Mouse (Mus musculus) thymus, postnatal 25 days (tissue): Measurements from ENCODE around the gene Exo1.

Experiments used
- DNase-seq: peaks from one replicate; pipeline ENCODE4 v3.0.0; 2022

Exo1 gene

DNA sequence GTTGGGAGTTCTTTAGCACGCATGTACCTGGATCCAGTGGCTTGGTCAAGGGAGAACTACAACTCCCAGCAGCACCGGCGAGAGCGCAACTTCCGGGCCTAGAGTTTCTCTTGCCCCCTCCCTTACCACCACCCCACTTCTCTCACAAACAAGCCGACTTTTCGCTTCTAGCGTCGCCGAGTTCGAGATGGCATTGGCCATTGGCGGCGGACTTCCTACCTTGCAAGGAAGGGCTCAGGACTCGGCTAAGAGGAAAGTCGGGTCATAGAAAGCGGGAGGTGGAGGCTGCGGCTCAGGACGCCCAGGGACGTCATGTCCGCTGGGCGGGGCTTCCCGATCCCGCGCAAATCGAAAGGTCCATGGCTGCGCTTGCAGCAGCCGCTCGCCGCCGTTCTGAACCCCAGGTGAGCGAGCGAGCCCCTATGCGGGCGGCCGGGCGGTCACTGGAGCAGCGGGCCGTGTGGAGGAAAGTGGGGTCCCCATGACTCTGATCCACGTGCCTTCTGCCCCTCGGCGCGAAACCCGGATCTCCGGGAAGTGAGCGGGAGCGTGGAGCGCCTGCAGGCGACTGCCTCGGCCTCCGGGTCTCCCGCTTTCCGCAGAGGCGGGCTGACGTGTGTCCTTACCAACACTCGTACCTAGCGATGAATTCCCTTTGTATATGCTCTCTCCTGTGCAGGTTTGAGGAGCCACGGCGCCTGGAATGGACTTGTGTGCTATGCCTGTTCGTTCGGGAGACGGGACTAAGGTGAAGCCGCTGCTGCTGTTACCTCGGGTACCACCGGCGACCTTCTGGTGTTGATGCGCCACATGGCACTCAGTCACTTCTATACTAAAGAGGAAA lies at the start of gene Exo1:
Gene Exo1 (plus strand): TSS at position 129 of the 844 bp plus-strand sequence.
- peak; percentile 91 for DNase-seq

DNA sequence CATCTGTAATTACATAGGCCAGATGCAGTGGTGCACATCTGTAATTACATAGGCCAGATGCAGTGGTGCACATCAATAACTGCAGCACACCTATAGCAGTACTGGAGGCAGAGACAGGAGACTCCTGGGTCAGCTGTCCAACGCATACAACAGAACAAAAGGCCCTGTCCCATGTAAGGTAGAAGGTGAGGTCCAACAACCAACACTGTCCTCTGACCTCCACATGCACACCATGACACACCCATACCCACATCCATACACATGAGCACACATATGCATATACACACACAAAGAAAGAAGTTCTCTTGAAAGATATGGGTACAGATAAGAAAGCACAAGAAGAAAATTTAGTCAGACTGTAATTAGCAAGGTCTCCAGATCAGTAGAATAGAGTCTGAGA lies 24.9 kb upstream of the Exo1 start:
- DNase-seq = no peak

DNA sequence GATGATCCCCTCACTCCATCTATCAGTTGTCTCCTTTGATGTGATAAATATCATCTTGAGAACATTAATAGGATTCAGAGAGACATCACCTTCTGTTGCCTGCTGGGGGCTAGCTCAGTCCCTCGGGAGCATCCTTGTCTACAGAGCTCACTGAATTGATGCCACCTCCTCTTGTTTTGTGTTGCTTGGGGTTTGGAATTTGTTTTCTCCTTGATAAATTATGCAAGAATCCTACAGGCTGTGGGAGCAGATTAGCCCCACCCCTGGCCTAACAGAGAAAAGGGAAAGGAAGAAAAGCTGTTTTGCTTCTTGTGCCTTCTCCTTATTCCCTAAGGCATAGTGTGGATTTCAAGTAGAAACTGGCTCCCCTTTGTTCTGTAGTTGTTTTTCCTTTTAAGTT lies 13.3 kb upstream of the Exo1 start:
- no peak for DNase-seq

DNA sequence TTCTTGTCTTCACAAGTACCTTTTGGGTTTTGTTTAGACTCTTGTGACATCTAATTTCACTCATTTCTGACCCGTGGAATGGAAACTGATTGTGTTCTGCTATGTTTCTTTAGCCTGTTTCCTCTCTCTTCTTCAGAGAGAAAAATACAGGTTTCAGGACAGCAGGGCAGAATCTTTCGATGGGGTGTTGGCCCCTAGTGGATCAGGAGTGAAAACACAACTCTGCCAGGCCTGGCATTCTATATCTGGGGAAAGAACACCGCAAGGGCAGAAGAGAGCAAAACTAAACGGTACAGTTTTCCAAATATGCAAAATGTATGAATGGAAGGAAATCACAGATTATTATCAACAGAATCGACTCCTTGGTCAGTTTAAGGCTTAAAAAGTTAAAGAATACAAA lies 12.8 kb upstream of the Exo1 start:
- DNase-seq = no peak

DNA sequence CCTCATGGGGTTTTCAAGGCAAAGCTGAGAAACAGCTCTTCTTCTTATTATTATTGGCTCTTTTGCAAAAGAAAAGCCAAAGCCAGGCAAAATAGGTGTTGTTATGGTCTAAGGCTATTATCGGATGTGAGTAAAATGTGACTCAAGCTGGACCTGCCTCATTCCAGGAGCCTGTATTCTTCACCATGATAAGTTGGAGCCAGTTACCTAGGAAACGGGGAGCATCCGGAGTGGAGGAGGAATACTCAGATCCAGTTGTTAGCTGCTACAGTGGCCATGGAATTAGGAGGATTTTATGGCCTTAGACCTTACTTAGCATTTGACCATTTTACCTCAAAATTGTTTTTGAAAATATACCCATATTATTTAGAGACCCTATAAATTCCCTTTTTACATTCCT lies 9.7 kb upstream of the Exo1 start:
- no peak for DNase-seq

DNA sequence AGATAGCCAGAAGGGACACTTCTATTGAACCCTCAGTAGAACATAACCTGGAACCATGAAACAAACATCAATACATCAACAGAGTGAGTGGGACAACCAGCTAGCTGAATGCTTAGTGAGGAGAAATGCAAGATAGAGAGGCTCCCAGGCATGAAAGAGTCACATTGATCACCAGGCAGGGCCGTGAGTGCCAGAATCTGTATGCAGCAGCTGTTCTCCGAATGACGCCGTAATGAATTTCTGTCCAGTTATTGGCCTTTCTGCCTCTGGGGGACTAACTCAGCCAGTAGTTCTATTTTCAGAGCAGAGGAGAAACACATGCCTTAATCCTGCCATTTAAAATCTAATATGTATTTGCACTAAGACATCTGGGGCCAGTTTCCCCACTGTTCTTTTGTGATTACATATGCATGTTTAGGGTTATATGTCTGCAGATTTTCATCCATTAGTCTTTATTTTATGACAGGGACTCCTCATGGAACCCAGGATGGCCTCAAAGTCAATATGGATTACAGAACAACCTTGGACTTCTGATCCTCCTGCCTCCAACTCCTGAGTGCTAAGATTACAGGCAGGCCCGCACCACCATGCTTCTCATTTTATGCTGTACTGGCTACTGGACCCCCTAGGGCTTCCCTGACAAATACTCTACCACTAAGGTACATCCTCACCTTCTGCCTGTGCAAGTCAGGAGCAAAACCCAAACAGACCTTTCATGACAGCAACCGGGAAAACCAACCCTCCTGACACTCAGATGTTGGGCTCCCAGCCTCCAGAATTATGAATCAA lies 8.2 kb upstream of the Exo1 start:
- no peak for DNase-seq

DNA sequence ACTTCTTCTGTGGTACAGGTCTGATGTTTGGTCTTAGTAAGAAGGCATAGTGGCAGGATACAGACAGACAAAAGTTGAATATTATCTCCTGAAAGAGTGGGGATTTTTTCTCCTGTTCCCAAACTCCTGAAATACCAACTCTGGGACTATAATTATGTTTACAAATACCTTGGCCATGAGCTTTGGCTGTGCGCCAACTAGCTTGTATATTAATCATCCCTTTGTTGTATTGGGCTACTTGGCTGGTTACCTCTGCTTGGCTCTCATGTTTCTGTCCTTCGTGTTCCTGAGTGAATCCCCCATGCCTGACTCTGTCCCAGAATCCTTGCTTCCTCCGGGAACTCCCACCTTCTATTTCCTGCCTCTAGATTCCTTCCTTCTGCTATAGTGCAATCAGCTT lies 3.0 kb downstream of the Exo1 start:
- no peak for DNase-seq

DNA sequence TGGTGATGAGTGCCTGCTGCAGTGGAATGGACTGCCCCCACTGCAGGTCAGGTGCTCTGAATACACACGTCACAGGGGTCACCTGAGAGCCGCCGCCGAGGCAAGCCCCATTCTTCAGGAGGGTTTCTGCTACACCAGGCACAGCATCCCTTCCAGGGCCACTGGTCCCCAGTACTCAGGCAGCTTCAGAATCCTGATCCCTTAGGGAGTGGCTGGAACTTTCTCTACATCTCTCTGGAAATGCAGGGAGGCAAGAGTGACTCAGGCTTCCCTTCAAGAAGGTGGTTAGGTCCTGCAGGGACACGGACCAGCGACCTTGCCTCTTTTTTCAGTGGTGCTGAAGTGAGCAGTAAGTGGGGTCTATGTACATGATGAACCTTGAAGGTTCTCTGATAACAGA lies 12.9 kb downstream of the Exo1 start:
- DNase-seq = no peak

DNA sequence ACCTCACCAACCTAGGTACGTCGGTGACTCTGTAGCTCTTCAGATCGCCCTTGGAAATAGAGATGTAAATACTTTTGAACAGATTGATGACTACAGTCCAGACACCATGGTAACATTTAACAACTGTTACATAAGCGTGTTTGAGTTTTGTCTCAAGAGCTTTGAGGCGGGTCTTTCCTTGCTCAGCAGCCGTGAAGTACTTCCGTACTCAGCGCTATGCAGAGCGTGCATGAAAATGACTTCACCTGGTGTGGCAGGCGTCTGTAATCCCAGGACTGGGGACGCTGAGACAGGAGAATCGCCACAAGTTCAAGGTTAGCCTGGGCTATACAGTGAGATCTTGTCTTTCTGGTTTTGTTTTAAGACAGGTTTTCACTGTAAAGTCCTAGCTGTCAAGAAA lies 13.3 kb downstream of the Exo1 start:
- DNase-seq = no peak

DNA sequence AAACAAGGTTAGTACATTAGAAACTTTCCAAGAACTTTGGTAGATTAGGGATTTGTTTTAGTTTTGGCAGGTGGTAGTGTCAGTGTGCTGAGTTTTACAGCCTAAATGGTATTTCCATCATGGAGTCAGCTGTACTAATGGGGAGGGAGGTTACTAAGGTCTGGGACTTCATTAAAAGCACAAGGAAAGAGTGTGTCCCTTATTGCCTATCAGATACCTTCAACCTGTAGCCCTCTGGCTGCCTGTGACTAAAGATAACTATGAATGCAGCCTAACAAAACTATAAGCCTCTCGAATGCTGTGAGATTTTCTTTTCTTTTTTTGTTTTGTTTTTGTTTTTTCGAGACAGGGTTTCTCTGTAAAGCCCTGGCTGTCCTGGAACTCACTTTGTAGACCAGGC lies 30.8 kb downstream of the Exo1 start:
- no peak for DNase-seq

DNA sequence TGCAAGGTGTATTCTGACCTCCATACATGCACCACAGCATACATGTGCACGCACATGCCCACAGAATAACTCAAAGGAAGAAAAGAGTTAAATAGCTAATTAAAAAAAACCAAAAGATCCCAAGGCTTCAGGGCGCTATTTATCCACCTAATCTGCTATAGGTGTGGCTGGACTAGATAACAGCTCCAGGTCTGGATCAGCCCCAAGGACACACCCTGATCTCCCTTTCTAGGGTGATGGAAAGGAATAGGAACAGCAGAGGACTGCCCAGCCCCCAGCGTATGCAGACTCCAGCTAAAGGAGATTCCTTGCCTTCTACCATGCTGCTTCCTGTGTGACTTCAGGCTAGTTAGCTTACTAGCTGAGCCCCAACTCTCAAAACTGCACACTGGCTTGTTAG lies 31.7 kb downstream of the Exo1 start:
- DNase-seq = no peak

DNA sequence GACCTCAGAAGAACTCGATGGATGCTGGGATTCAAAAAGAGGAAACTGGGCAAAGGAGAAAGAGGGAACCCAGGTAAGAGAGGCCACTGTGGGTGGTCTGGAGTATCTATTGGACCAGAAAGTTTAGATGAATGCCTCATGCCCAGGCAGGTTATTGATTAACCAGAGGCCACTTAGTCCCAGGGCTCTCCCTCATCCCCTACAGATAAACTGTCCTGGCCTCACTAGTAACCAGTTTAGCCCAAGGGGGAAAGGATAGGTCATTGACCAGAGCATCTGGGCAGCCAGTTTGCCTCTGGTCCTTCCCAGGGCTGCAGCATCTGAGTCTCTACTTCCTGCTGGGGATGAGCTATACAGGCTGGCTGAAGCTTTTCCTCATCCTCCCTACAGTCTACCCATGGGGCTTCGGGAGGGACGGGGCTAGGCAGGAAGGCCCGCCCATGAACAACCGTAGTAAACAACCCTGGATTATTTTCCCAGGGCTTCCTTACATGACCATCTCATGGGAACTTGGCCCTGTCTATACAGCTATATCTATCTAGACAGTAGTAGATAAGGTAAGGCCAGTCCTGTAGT lies 33.4 kb downstream of the Exo1 start:
- no peak for DNase-seq

DNA sequence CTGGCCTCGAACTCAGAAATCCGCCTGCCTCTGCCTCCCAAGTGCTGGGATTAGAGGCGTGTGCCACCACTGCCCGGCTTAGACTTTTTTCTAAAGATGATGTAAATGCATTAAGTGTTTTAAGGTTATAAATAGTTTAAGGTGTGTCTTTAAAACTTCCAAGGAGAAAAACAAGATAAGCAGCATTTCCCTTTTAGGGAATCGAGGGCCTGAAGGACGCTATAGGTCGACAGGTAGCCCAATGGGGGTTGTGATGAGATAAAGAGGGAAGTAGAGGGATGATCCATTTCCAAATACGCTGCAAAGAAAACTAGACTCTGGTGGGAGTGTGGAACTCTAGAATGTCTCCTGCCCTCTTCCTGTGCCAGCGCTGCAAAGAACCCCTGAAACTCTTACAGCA lies 39.6 kb downstream of the Exo1 start, which contains the start of gene Gm38100:
Gene Gm38100 (plus strand): TSS at position 301 of the 400 bp plus-strand sequence.
- no peak for DNase-seq

DNA sequence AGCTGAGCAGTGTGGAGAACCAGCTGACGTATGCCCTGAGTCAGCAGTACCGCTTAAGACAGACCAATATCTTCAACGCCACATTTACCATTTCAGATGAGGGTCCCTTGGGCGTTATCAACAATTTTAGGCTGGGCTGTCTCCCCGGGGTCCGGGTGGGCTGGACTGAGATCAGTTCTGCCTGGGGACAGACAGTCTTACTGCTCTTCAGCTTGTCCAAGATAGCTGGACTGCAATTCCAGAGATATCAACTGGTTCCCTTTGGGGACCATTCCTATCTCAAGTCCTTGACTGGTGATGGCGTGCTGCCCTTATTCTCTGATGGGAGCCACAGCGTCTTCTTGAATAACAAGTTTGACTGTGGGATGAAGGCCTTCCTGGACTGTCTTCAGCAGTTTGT lies 40.7 kb downstream of the Exo1 start:
- no peak for DNase-seq

DNA sequence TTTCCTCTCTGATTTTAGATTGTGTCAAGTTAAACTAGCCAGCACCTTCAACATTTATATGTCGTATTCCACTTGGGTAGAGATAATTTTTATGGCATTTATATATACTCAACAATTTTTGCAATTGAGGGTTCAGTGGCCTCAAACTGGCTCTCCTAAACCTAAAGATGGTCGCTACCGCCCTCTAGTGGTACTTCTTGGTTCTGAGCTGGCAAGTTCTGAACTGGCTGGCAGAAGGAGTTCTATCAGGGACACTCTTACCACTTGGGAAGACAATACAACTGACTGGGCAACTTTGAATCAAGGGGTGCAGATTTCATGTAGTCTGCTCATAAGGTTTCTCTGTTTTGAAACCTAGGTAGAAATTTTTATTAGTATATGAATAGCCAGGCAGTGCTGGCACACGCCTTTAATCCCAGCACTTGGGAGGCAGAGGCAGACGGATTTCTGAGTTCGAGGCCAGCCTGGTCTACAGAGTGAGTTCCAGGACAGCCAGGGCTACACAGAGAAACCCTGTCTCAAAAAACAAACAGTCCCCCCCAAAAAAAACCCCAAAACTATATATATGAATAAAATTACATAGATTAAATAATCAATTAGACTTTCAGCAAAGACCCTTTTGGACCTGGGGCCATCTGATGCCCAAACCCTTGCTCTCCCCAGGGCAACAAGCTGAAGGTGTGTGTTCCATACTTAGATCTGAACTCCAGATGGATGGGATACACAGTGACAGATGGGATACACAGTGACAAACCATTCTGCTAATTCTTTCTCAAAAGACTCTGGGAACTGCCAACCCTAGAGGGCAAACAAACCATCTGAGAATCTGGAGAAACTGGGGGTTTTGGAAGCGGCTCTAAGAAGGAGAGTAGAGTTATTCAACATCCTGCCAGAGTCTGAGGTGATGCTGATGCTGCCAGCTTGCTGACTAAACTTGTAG lies 43.7 kb downstream of the Exo1 start:
- peak; percentile 60 for DNase-seq

DNA sequence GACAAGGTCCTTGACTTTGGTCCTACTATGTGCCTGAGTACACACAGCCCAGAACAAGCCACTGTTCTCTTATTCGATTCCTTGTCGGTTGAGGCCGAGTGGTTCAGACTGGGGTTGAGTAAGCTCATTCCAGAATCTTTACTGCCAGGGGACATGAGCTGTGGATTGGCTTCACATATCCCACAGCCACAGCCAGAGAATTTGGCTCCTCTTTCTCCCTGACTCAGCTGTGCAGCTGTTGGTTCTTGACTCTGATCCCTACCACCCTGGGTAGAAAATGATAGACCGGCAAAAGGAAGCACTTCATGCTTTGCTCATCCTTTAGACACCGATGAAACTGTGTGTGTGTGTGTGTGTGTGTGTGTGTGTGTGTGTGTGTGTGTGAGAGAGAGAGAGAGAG lies 51.0 kb downstream of the Exo1 start:
- no peak for DNase-seq

DNA sequence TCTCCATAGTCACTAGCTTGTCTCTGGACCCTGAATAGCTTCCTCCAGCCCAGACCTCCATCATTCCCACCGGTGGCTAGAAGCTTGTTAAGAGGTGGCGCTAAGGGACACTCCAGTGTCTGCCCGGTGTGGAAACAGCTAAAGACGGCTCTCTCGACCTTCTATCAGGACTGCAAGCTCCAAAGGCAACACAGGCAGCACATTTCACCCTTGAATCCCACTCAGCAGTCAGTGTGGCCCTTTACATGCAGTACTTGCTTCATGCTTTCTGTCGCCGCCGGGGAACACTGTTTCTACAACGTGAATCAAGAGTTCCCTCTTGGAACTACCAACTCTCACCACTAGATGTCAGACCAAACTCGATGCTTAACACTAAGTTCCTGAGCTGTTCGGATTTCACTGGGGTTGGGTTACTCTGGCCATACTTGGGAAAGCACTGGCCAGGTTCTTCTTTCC lies 55.9 kb downstream of the Exo1 start:
- peak; percentile 10 for DNase-seq

DNA sequence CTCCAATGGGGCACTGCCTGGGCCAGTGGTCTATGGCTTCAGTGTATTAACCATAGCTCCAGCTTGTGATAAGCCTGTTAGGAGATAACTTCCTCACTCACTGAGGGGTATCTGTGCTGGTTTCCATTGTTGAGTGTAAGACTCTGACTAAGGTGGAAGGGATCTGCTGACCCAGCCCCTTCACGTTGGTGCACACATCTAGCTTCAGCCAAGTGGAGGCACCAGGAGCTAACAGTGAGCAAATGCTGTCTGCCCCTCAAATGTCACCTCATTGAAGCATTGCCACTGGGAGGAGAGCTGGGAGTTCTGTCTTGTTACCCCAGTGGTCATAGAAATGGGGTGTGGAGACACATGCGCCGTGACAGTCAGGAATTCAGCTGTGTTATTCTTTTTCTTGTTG lies 58.4 kb downstream of the Exo1 start:
- DNase-seq = no peak

DNA sequence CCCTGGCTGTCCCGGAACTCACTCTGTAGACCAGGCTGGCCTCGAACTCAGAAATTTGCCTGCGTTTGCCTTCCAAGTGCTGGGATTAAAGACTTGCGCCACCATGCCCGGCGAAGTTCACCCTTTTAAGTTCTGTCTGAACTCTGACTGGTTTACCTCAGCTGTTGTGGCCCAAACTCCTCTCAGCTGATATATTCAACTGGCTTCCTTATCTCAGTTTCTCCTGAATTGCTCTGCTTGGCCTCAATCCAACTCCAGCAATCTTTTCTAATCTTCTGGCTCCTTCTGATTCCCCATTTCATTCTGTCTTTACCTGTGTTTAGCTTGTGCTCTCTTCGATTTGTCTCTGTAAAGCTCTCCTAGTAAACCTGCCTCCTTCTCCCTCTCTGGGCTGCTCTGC lies 62.8 kb downstream of the Exo1 start:
- no peak for DNase-seq

DNA sequence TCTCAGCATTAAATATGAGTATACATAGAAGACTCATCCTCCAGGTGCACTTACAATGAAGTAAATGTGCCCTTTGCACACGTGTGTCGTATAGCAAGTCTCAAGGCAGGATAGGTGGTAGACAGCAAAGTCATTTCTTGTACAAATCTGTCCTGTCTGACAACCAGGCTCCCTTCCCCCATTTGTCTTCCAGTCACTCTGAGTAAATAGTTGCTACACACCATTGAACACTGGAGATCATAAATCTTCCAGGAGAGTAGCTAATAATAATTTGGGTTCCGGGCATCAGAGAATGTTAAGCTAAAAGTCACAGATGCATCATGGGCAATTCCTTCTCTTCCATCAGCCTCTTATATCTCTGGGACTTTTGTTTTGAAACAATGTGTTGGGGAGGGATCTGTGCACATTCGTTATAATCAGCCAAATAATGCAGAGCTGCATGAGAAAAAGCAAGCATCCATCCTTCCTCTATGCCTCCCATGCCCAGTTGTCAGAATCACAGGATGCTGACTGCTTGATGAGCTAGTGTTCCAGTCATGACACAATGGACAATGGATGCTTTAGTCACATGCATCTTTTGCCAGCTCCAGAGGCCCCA lies 66.4 kb downstream of the Exo1 start:
- DNase-seq = no peak

DNA sequence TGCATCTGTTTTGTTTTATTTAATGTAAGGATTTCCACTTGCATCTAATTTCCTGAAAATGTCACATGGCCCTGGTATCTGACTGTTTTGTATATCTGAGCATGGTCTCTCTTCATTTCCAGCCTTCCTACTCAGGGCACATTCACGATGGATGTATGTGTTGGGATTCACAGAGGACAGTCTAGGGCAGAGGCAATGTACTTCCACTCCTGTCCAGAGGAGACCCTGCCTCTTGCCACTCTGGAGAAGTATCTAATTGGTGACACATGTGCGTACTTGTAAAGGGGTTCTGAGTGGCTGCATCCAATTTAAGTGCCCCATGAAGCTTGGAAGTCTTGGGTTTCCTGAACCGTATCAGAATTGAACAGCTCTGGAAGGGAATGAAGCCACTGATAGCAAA lies 70.0 kb downstream of the Exo1 start:
- DNase-seq = no peak

DNA sequence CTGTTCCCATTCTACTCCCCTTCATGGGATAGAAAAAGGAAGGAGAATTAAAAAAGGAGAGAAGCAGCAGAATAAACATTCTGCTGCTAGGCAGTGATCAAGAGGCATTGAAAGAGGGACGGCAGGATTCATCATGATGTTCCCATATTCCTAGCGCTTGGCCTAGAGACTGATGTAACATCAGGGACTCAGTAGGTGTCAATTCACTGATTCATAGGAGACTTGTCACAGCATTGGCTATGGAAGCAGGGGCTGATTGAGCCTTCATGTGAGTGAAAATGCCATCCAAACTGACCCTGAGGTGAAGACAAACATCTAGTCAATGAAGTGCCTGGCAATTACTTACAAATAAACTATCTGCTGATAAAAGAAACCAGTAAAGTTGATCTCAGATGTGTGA lies 70.5 kb downstream of the Exo1 start:
- DNase-seq = no peak
